Mouse (Mus musculus) ovary, adult 18-20 months (tissue): ENCODE results near the gene Adam19.

Experiments used
- DNase-seq: peaks from one replicate; pipeline ENCODE4 v3.0.0; 2022; ENCODE audit warnings: low spot score, mixed read lengths

Gene Adam19

GRCm38 (mm10) chr11:46073850-46074688 lies 18.3 kb downstream of the Adam19 start:
- DNase-seq: no peak

DNA sequence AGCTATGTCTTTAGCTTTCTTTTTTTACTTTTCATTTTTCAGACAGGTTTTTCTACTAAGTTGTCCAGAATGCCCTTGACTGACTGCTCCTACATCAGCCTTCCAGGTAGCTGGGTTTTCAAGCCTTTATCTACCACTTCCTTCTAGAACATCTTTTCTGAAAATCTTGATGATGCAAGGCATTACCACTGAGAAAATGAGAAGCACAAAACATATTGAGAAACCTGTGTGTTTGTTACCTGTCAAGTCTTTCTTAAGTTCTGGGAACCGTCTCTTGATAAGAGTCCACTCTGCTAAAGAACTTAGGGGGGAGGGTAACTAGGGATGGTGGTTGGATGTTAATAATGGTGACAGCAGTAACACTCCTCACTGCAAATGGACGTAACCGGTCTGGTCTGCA lies 19.7 kb downstream of the Adam19 start:
- DNase-seq: no peak

GRCm38 (mm10) chr11:46076442-46077158 lies 20.8 kb downstream of the Adam19 start:
- no peak for DNase-seq

- DNase-seq: no peak
These were observed 21.5 kb downstream of the Adam19 start for GRCm38 (mm10) chr11:46077304-46077703.

GRCm38 (mm10) chr11:46077732-46078375 lies 22.1 kb downstream of the Adam19 start:
- no peak for DNase-seq

DNA sequence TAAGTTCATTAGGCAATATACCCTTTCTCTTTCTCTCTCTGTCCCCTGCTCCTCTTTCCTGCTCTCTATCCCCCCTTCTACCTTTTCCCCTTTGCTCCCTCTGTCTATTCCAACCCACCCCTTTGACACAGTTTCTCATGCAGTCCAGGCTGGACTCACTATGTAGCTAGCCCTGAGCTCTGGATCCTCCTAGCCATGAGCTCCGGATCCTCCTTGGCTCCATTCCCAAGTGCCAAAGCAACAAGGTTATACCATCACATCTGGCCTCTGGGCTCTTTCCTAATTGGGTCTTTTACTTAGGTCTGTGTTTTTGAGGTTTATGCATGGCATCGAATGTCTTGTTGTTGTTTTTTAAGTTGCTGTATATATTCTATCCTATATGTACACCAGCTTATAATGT lies 25.3 kb downstream of the Adam19 start:
- DNase-seq: no peak

DNA sequence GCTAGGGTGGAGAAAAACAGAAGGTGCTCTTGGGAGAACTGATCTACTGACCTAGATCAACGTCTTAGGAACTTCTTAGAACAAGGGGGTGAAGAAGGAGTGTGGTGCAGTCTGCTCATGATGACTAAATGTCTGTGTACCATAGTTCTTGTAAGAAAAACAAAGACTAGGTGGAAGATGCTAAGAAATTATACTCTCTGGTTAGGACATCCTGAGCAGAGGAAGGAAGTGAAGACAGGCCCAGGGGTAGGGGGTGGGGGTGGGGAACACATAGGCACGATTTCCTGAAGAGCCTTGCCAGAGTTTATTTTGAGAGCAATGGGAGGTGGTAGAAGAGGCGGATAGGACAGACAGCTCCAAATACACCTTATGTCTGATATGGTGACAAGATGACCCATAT lies 27.6 kb downstream of the Adam19 start:
- DNase-seq: no peak

DNA sequence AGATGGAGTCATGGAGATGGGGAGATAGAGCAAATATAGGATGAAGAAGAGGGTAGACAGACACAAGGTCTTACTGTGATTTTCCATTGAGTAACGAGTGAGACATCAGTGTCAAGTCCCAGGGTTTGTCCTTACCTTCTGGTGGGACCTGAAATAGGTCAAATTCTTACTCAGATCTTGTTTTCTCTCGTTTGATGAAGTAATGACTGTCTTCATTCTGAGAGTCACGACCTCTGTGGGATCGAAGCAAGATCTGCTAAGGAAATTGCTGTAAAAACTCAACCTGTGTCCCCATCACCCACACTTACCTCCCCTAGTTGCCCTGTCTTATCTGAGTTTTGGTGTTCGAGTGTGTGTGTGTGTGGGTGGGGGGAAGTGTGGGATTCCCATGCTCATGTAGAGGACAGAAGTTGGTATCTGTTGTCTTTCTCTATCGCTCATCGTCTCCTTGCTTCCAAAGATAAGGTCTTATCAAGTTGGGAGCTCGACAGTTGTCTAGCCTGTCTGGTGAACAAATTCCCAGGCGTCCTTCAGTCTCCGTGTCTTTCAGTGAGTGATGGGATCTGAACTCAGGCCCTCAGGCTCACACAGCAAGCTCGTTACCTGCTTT lies 28.1 kb downstream of the Adam19 start:
- no peak for DNase-seq

DNA sequence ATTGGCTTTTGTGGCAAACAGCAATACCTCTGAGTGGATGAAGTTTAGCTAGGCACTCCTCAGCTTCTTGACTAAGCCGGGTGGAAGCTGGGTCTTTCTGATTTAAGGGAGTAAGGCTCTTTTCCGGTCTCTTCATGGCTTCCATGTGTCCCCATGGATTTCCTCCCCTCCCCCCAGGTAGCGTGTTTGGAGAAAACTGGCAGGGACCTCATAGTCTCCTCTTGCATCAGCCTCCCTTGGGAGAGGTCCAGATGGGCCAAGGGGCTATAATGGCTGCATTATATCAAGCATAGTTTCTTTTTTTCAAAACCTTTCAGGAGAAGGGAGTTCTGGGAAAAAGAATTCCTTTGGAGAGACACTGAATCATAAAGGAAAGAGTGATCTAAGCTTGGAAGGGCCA lies 28.8 kb downstream of the Adam19 start:
- DNase-seq: no peak

GRCm38 (mm10) chr11:46085398-46086163 lies 29.8 kb downstream of the Adam19 start:
- DNase-seq: peak; percentile 35

DNA sequence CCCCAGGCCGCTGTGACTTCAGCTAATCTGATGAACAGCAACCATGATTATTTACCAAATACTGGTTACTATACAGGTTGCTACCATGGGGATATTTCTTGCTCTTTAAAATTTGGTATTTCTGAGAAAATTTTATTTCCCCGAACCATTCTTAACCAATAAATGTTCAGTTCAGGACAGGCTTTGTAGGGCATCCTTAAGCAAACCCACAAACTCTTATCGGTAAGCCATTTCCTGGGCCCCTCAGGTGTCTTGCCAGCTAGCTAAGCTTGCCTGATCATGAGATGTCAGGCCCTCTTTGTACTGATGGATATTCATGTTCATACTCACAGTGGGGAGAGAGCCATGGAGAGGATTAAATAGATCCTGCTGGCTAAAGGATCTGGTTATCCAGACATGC lies 30.7 kb downstream of the Adam19 start:
- no peak for DNase-seq

DNA sequence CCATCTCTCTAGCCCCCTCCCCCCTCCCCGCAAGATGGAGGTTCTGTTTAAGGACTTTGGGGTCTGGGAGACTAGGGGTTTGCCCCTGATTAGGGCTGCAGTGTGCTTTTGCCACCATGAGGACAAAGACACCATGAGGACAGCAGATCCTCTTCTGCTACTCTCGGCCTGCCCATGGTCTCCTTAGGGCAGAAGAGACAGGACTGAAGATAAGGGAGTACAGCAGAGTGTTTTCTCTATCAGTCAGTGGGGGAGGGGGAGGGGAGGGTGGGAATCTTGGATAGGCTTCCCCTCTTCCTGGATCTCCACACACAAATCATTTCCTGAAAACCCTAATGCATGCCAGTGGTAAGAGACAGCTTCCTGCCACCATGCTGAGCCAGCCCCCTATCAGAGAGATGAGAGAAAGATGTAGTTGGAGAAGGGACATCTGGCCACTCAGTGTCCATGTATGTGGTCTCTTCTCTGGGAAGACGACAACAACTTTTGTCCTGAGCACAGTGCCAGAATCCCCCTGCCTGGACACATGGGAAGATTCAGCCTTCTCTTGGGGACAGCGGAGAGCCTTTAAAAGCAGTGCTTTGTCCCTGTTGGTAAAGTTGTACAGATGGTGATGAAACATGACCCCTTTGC lies 33.4 kb downstream of the Adam19 start:
- DNase-seq: no peak

DNA sequence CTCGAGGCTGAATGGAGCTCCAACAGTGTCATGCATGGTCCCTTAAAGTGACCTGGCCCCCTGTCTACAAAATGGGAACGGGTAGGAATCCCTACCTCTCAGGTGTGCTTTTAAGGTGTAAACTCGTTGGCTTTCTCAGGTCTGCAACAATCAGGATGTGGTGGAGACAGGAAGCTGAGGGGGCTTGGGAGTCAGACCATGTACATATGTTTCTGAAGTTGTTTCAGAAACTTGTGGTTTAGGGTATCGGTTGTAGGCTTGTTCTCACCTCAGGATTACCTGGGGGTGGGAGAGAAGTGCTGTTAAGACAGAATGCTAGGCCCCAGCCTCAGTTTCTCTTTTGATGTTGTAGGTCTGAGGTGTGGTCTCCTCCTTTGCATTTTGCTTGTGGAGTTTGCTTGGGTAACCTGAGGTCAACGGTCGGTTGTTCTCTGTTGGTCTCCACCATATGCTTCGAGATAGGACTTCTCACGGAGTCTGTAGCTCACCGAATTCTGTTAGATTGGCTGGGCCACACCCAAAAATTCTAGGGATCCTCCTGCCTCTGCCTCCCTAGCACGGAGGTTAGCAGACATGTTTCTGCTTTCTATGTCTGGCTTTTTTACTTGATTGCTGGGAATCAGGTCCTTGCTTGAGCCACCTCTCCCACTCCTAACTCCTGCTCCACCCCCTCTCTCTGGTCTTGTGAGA lies 34.4 kb downstream of the Adam19 start:
- DNase-seq: no peak

DNA sequence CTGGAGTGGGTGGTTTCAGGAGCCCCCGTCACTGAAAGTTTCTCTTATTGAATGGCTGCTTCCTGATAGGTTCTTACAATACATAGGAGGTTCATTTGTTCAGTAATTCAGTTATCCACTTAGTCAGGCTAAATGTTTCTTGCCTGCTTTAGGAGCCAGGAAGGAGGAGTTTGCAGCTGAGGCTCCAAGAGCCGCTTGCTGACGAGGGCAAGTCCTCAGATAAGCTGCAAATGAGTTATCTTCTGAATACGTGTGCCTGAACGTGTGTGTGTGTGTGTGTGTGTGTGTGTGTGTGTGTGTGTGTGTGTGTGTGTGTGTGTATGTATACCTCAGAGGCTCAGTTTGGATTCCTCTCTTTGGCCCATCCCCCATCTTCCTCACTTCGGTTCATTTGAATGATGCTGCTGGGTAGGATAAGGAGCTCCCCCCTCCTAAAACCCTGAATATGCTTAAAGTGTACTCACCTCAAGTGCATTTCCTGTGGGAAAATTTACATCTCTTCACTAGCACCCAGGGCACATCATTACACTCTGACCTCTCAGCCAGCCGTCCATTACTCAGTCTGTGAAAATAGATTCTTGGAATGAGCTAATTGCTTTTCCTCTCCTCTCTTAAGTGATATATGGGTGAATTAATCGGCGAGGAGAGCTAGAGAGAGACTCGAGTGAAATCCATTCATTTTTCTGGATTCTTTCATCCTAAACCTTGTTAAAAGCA lies 35.3 kb downstream of the Adam19 start:
- DNase-seq: no peak

DNA sequence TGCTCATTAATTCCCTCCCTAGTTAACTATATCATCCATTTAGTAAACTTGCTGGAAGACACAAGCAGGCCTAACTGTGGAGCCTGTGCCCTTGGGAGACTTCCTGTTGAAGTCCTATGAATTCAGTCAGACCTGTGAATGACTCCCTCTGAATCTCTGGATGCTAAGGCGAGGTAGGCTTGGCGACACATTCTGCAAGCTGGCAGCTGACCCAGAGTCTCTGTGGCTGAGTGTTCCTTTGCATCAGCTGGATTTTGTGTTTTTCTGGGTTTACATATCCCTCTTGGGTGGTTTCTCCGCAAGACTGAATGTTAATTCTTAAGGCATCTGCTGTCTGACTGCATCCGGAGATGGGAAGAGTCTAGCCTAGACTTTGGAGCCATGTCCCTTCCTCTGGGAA lies 36.3 kb downstream of the Adam19 start:
- no peak for DNase-seq

- no peak for DNase-seq
These were observed 39.9 kb downstream of the Adam19 start for GRCm38 (mm10) chr11:46095477-46096264.

DNA sequence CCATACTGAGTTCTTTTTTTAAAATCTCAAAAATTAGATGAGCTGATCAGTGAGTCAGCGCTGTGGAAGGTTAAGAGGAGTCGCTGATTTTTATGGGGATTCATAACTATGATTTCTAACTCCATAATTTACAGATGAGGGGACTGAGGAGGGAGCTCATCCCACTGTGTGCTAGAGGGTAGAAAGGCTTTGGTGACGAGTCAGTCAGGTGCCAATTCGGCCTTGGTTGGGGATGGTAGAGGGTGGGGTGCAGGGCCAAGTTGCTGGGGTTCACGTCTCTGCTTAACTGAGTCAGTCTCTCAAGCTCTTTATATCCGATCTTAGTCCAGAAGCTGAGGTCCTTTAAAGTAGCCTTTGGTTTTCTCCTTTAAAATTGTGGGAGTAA lies 40.5 kb downstream of the Adam19 start:
- no peak for DNase-seq

- DNase-seq: no peak
These were observed 41.3 kb downstream of the Adam19 start for GRCm38 (mm10) chr11:46097062-46097461.

- DNase-seq: no peak
These were observed 46.3 kb downstream of the Adam19 start for GRCm38 (mm10) chr11:46102107-46102506.
